Mouse (Mus musculus): ENCODE measurements at regions not wholly inside any gene's neighbourhood (a gene's known extent, or its start where the extent isn't known, plus 50 kb on each side); places are given as distances from the start of the nearest gene placed in this dataset.

- no peak for DNase-seq (ENCODE audit: low read depth, low spot score)
- H3K27ac ChIP-seq (ENCODE audit: insufficient read depth, low read depth, low read length, poor library complexity, severe bottlenecking) = no peak overlapping the region
- in situ Hi-C loops (cut with MboI; ENCODE audit: low sequenced_read_pairs in 2 of 2, unreplicated experiment in 2 of 2) = no loop called here
- no peaks in the 10 kb centered on the region for H3K36me3 ChIP-seq (ENCODE audit: control insufficient read depth, insufficient read depth, low read length, poor library complexity, severe bottlenecking)
- no peak overlapping the region for H3K9ac ChIP-seq (ENCODE audit: insufficient read depth, low read depth, low read length, poor library complexity, severe bottlenecking)
- no peaks in the 10 kb centered on the region for H3K9me3 ChIP-seq (ENCODE audit: control insufficient read depth, insufficient read depth, low read depth, low read length)
- no peak for TF ChIP-seq CHD2 (IDR thresholded peaks at IDR 0.05; ENCODE audit: low read depth, low read length)
- TF ChIP-seq ZNF384 (IDR thresholded peaks at IDR 0.05; ENCODE audit: low read depth, low read length) = no peak
- no peak overlapping the region for H3K4me3 ChIP-seq (ENCODE audit: insufficient read depth in 1 of 2, low read depth in 1 of 2, low read length in 2 of 2, poor library complexity in 1 of 2, severe bottlenecking in 1 of 2)
- peaks cover 0 to 9% of the 10 kb centered on the region in 2 experiments; a peak in 3 of 4 replicates for H3K4me1 ChIP-seq (ENCODE audit: control insufficient read depth in 2 of 2, insufficient read depth in 2 of 2, low read length in 2 of 2, poor library complexity in 1 of 2)
Observed at GRCm38 (mm10) chr10:62029271-62029670, 50.4 kb upstream of the Col13a1 start.

Measured in ES-E14 (cell line).